Mouse (Mus musculus) E14TG2a.4 (cell line): ENCODE measurements at regions not wholly inside any gene's neighbourhood (a gene's known extent, or its start where the extent isn't known, plus 50 kb on each side); places are given as distances from the start of the nearest gene placed in this dataset.

Experiments used
- H3K27me3 ChIP-seq: 2 replicates; pipeline ENCODE4 v1.6.1; 2014; ENCODE audit warnings: low read length, control low read depth; ENCODE audit not compliant: insufficient read depth
- H3K36me3 ChIP-seq: 2 replicates; pipeline ENCODE4 v1.6.1; 2014; ENCODE audit warnings: low read length, control low read depth; ENCODE audit not compliant: insufficient read depth
- H3K4me1 ChIP-seq: replicated peaks from 2 replicates; pipeline ENCODE4 v1.6.1; 2014; ENCODE audit warnings: low read depth, low read length, control low read depth
- H3K4me3 ChIP-seq: replicated peaks from 2 replicates; pipeline ENCODE4 v1.5.1; 2014; ENCODE audit warnings: mild to moderate bottlenecking, low read length
- H3K9me3 ChIP-seq: 2 replicates; pipeline ENCODE4 v1.6.1; 2014; ENCODE audit warnings: low read length, control low read depth
- CTCF ChIP-seq: conservative IDR thresholded peaks from 2 replicates; pipeline ENCODE4 v1.5.1; 2014; ENCODE audit warnings: low read length
- NANOG ChIP-seq: IDR thresholded peaks from 2 replicates; pipeline ENCODE4 v1.6.1; 2014; ENCODE audit warnings: borderline replicate concordance, low read length, mixed read lengths
- POU5F1 ChIP-seq: IDR thresholded peaks from 2 replicates; pipeline ENCODE4 v1.6.1; 2014; ENCODE audit warnings: low read length, borderline replicate concordance

- no peaks in the 10 kb centered on the region for H3K9me3 ChIP-seq
- TF ChIP-seq CTCF, result no peak
- TF ChIP-seq NANOG, result no peak
- no peak for TF ChIP-seq POU5F1
- no peak overlapping the region for H3K4me3 ChIP-seq
- H3K27me3 ChIP-seq, result no peaks in the 10 kb centered on the region
- no peaks in the 10 kb centered on the region for H3K36me3 ChIP-seq
- H3K4me1 ChIP-seq, result peaks cover 4% of the 10 kb centered on the region
These were observed 93.1 kb downstream of the Zfp706 start for GRCm38 (mm10) chr15:36914239-36915100.

GRCm38 (mm10) chr15:36913308-36913707 is 94.3 kb downstream of the Zfp706 start:
- Histone ChIP-seq H3K36me3 (no peaks in the 10 kb centered on the region), H3K4me3 (no peak overlapping the region), H3K9me3 (no peaks in the 10 kb centered on the region), H3K27me3 (no peaks in the 10 kb centered on the region), H3K4me1 (peaks cover 2% of the 10 kb centered on the region)
- TF ChIP-seq POU5F1 (no peak), NANOG (no peak), CTCF (no peak)

- Histone ChIP-seq H3K9me3 (no peaks in the 10 kb centered on the region), H3K27me3 (no peaks in the 10 kb centered on the region), H3K4me3 (no peak overlapping the region), H3K4me1 (no peaks in the 10 kb centered on the region), H3K36me3 (no peaks in the 10 kb centered on the region)
- TF ChIP-seq CTCF, result no peak
These were observed 97.3 kb downstream of the Zfp706 start for GRCm38 (mm10) chr15:36910272-36910671.

GRCm38 (mm10) chr15:36909494-36909893 is 98.1 kb downstream of the Zfp706 start:
- H3K4me3 ChIP-seq, result no peak overlapping the region
- H3K36me3 ChIP-seq, result no peaks in the 10 kb centered on the region
- no peaks in the 10 kb centered on the region for H3K9me3 ChIP-seq
- TF ChIP-seq POU5F1 (no peak), NANOG (no peak), CTCF (no peak)
- no peaks in the 10 kb centered on the region for H3K4me1 ChIP-seq
- no peaks in the 10 kb centered on the region for H3K27me3 ChIP-seq

GRCm38 (mm10) chr15:36906789-36907188 is 100.8 kb downstream of the Zfp706 start:
- H3K4me3 ChIP-seq, result no peak overlapping the region
- no peaks in the 10 kb centered on the region for H3K36me3 ChIP-seq
- H3K27me3 ChIP-seq, result no peaks in the 10 kb centered on the region
- no peak for TF ChIP-seq CTCF
- TF ChIP-seq POU5F1, result no peak
- TF ChIP-seq NANOG, result no peak
- no peaks in the 10 kb centered on the region for H3K9me3 ChIP-seq
- H3K4me1 ChIP-seq, result peaks cover 24% of the 10 kb centered on the region

GRCm38 (mm10) chr15:36906052-36906451 is 101.5 kb downstream of the Zfp706 start:
- no peaks in the 10 kb centered on the region for H3K36me3 ChIP-seq
- no peak overlapping the region for H3K4me3 ChIP-seq
- 0 out of 2 replicates have a peak, but pooled peaks cover 4% of the 10 kb centered on the region for H3K27me3 ChIP-seq
- peaks cover 32% of the 10 kb centered on the region for H3K4me1 ChIP-seq
- TF ChIP-seq NANOG (no peak), POU5F1 (no peak), CTCF (no peak)
- no peaks in the 10 kb centered on the region for H3K9me3 ChIP-seq

- TF ChIP-seq NANOG, result no peak
- no peak for TF ChIP-seq CTCF
- no peak for TF ChIP-seq POU5F1
- H3K4me1 ChIP-seq, result peaks cover 44% of the 10 kb centered on the region
- no peaks in the 10 kb centered on the region for H3K36me3 ChIP-seq
- H3K4me3 ChIP-seq, result no peak overlapping the region
- peaks cover 13% of the 10 kb centered on the region; the same call in 1 of the 2 replicates for H3K27me3 ChIP-seq
- no peaks in the 10 kb centered on the region for H3K9me3 ChIP-seq
These were observed 103.7 kb downstream of the Zfp706 start for GRCm38 (mm10) chr15:36903922-36904321.

- H3K9me3 ChIP-seq, result no peaks in the 10 kb centered on the region
- H3K4me3 ChIP-seq, result no peak overlapping the region
- TF ChIP-seq POU5F1, result no peak
- TF ChIP-seq NANOG, result no peak
- TF ChIP-seq CTCF, result no peak
- no peaks in the 10 kb centered on the region for H3K36me3 ChIP-seq
- H3K4me1 ChIP-seq, result peaks cover 44% of the 10 kb centered on the region
- peaks cover 13% of the 10 kb centered on the region; the same call in 1 of the 2 replicates for H3K27me3 ChIP-seq
These were observed 104.3 kb downstream of the Zfp706 start for GRCm38 (mm10) chr15:36903309-36903708.

- H3K4me1 ChIP-seq, result peaks cover 44% of the 10 kb centered on the region
- H3K36me3 ChIP-seq, result no peaks in the 10 kb centered on the region
- H3K9me3 ChIP-seq, result no peaks in the 10 kb centered on the region
- H3K4me3 ChIP-seq, result peak overlapping the region; percentile 61
- no peak for TF ChIP-seq NANOG
- no peak for TF ChIP-seq CTCF
- TF ChIP-seq POU5F1, result no peak
- peaks cover 13% of the 10 kb centered on the region; the same call in 1 of the 2 replicates for H3K27me3 ChIP-seq
These were observed 105.7 kb downstream of the Zfp706 start for GRCm38 (mm10) chr15:36901830-36902285.
